Mouse (Mus musculus): ENCODE results near the gene Gpr142. TPM values are rescaled to one million over a fixed set of nuclear protein-coding genes. Genes with fewer than 3 reads are reported as not detected.

The Gpr142 gene
- not detected in 2 replicates for polyA plus RNA-seq (2016; fragmentation: Nextera tagmentation; extraction: Ambion mirVana)

DNA sequence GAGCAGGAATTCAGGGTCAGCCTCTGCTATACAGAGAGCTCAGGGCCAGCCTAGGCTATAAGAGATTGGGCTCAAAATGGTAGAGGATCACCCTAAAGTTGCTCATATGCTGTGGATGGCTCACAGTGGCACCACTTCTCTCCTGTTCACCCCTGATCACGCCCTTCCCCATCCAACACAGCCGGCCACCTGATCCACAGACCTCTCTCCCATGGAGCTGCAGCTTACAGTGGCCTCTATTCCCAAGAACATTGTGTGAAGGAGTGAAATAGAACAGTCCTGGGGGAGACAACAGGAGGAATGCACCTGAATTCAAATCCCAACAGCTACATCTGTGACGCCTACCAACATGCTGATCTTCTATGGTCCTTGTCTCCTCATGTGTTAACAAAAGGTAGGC lies at the start of gene Gpr142:
Gpr142 (plus strand) TSS at position 301 of the 400 bp plus-strand sequence.
- Histone ChIP-seq H3K27ac (no peak within 1 kb of the TSS), H3K36me3 (no peaks in the 10 kb centered on the region), H3K4me1 (peaks cover 22% of the 10 kb centered on the region), H3K4me2 (replicated peaks) (no peak within 1 kb of the TSS), H3K9ac (no peak within 1 kb of the TSS), H3K27me3 (peaks cover 14% of the 10 kb centered on the region), H3K4me3 (no peak within 1 kb of the TSS), H3K9me3 (no peaks in the 10 kb centered on the region)
- ATAC-seq (ENCODE audit: insufficient number of reproducible peaks, insufficient read depth, low FRiP score, low TSS enrichment): no peak
- WGBS: 92% methylated on average over 3 of the region's 3 CpGs

- H3K27ac ChIP-seq: no peak within 1 kb of the TSS
Observed at GRCm38 (mm10) chr11:114764820-114765818, 33.6 kb upstream of the Gpr142 start, which contains the start of gene Kif19a. Gene Kif19a (plus strand): TSS chr11:114765388.

DNA sequence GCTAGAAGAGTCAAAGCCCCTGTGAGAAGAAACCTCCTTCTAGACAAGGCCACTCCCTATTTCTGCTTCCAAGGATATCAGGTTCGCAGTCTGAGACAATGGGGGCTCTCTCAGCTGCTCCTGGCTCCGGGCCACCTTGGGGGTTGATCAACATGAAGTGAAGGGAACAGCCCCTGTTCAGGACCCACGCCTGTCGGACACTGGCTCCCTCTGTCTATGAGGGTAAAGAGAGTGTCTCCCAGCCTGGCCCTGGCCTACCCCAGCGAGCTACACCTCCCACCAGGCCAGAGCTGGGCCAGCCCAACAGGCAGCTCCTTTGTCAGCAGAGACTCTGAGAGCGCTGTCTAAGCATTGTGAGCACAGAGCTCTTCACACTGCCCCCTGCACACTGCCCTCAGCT lies 28.8 kb upstream of the Gpr142 start:
- WGBS: 25% methylated on average over 6 of the region's 6 CpGs
- Histone ChIP-seq H3K4me2 (replicated peaks) (no peak overlapping the region), H3K4me1 (peaks cover 11% of the 10 kb centered on the region; the same call in 1 of the 2 replicates), H3K27me3 (peaks cover 21% of the 10 kb centered on the region), H3K9me3 (no peaks in the 10 kb centered on the region), H3K27ac (peak overlapping the region; percentile 66), H3K36me3 (no peaks in the 10 kb centered on the region), H3K4me3 (no peak overlapping the region), H3K9ac (no peak overlapping the region)
- ATAC-seq (ENCODE audit: insufficient number of reproducible peaks, insufficient read depth, low FRiP score, low TSS enrichment): peak; percentile 19; the same call in 1 of the 2 replicates

More at GRCm38 (mm10) chr11:114764820-114765818, 33.6 kb upstream of the Gpr142 start, which contains the start of gene Kif19a:
- WGBS: 3% methylated on average over 50 of the region's 51 CpGs
- Histone ChIP-seq H3K4me1 (peaks cover 10% of the 10 kb centered on the region; the same call in 1 of the 2 replicates), H3K27me3 (peaks cover 21% of the 10 kb centered on the region), H3K9ac (peak within 1 kb of the TSS; percentile 20; the same call in 1 of the 2 replicates), H3K36me3 (no peaks in the 10 kb centered on the region), H3K9me3 (no peaks in the 10 kb centered on the region), H3K4me3 (peak within 1 kb of the TSS; percentile 47), H3K4me2 (replicated peaks) (peak within 1 kb of the TSS; percentile 85)
- ATAC-seq (ENCODE audit: insufficient number of reproducible peaks, insufficient read depth, low FRiP score, low TSS enrichment): no peak

GRCm38 (mm10) chr11:114771896-114772295 lies 26.8 kb upstream of the Gpr142 start:
- no peak overlapping the region for H3K4me3 ChIP-seq
- no peak overlapping the region for H3K9ac ChIP-seq
- WGBS: 56% methylated on average over 2 of the region's 2 CpGs

GRCm38 (mm10) chr11:114780076-114780475 lies 18.6 kb upstream of the Gpr142 start:
- Histone ChIP-seq H3K4me2 (replicated peaks) (no peak overlapping the region), H3K4me3 (no peak overlapping the region), H3K27me3 (peaks cover 15% of the 10 kb centered on the region), H3K4me1 (no peaks in the 10 kb centered on the region), H3K36me3 (no peaks in the 10 kb centered on the region), H3K9ac (no peak overlapping the region), H3K27ac (no peak overlapping the region), H3K9me3 (no peaks in the 10 kb centered on the region)
- no peak for ATAC-seq (ENCODE audit: insufficient number of reproducible peaks, insufficient read depth, low FRiP score, low TSS enrichment)
- WGBS: 51% methylated on average over 9 of the region's 9 CpGs

More at GRCm38 (mm10) chr11:114771896-114772295, 26.8 kb upstream of the Gpr142 start:
- ATAC-seq (ENCODE audit: insufficient number of reproducible peaks, insufficient read depth, low FRiP score, low TSS enrichment): no peak
- Histone ChIP-seq H3K4me1 (peaks cover 5% of the 10 kb centered on the region; the same call in 1 of the 2 replicates), H3K27ac (no peak overlapping the region), H3K27me3 (peaks cover 4% of the 10 kb centered on the region), H3K36me3 (no peaks in the 10 kb centered on the region), H3K9me3 (no peaks in the 10 kb centered on the region), H3K4me2 (replicated peaks) (no peak overlapping the region)

- no peak for ATAC-seq (ENCODE audit: insufficient number of reproducible peaks, insufficient read depth, low FRiP score, low TSS enrichment)
- Histone ChIP-seq H3K36me3 (no peaks in the 10 kb centered on the region), H3K4me1 (peaks cover 10% of the 10 kb centered on the region), H3K9ac (no peak overlapping the region; the same call in 1 of the 2 replicates), H3K27me3 (peaks cover 67% of the 10 kb centered on the region), H3K4me3 (peak overlapping the region; percentile 31), H3K27ac (no peak overlapping the region), H3K9me3 (no peaks in the 10 kb centered on the region), H3K4me2 (replicated peaks) (peak overlapping the region; percentile 51)
- 51% methylated on average over 10 of the region's 10 CpGs for WGBS
Observed at GRCm38 (mm10) chr11:114785892-114786291, 12.8 kb upstream of the Gpr142 start.

DNA sequence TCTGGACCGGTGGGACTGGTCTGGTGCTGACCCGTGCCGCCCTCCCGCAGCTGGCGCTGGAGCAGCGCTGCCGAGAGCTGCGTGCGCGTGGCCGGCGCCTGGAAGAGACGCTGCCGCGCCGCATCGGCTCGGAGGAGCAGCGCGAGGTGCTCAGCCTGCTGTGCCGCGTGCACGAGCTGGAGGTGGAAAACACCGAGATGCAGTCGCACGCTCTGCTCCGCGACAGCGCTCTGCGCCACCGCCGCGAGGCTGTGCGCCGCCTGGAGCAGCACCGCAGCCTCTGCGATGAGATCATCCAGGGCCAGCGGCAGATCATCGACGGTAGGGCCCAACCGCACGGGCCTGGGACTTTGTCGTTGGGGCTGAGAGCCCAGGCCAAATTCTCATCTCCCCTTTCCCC lies 12.4 kb upstream of the Gpr142 start:
- ATAC-seq (ENCODE audit: insufficient number of reproducible peaks, insufficient read depth, low FRiP score, low TSS enrichment): 0 out of 2 replicates have a peak, but pooled peaks have one; percentile 29

DNA sequence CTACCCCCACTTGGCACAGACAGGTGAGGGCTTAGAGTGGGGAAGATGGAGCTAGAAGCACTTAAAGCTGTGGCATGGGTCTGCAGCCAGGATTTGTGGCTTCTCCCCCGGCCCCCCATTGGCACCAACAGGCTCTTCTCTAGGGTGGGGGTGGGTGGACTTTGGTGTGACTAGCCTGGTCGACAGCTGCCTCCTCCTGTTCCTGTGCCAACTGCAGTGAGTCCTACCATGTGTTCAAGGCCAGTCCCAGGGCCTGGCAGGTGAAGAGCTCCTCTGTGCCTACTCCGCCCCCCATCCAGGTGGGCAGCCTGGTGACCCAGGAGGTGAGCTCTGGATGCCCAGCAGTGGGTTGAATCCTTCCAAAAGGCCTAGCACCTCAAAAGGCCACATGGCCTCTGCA lies 11.1 kb upstream of the Gpr142 start:
- Histone ChIP-seq H3K27me3 (peaks cover 84% of the 10 kb centered on the region), H3K36me3 (no peaks in the 10 kb centered on the region), H3K9me3 (no peaks in the 10 kb centered on the region), H3K4me1 (peaks cover 25% of the 10 kb centered on the region), H3K27ac (no peak overlapping the region), H3K9ac (no peak overlapping the region), H3K4me3 (no peak overlapping the region), H3K4me2 (replicated peaks) (no peak overlapping the region)
- ATAC-seq (ENCODE audit: insufficient number of reproducible peaks, insufficient read depth, low FRiP score, low TSS enrichment): no peak
- WGBS: 77% methylated on average over 3 of the region's 3 CpGs

More for the DNA sequence above, 12.4 kb upstream of the Gpr142 start:
- no peaks in the 10 kb centered on the region for H3K9me3 ChIP-seq
- 2% methylated on average over 43 of the region's 43 CpGs for WGBS
- peak overlapping the region; percentile 31 for H3K4me3 ChIP-seq
- peaks cover 71% of the 10 kb centered on the region for H3K27me3 ChIP-seq
- H3K27ac ChIP-seq: no peak overlapping the region
- H3K4me1 ChIP-seq: peaks cover 14% of the 10 kb centered on the region
- no peaks in the 10 kb centered on the region for H3K36me3 ChIP-seq
- peak overlapping the region; percentile 51 for H3K4me2 ChIP-seq (replicated peaks)
- H3K9ac ChIP-seq: no peak overlapping the region; the same call in none of the 2 replicates

DNA sequence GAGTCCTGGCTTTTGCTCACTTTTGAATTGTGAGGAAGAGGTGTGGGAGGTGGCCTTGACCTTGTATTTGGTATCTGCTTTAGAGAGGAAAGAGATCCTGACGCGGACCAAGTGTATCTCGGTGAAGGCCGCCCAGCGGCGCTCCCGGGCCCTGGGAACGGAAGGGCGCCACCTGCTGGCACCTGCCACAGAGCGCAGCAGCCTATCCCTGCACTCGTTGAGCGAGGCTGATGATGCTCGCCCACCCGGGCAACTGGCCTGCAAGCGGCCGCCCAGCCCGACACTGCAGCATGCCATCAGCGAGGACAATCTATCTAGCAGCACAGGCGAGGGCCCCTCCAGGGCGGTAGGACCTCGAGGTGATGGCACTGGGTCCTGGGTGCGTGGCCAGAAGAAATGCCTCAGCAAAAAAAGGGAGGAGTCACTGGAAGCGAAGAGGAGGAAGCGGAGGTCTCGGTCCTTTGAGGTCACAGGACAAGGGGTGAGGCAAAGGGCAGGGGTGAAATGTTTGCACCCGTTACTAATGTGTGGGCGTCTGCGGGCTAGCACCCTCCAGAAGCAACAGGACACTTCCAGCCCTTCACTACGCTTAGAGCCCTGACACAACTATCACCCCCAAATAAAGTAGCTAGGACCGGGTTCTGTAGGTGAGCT lies 9.5 kb upstream of the Gpr142 start:
- no peak overlapping the region for H3K4me3 ChIP-seq
- H3K4me2 ChIP-seq (replicated peaks): peak overlapping the region; percentile 44
- H3K9me3 ChIP-seq: no peaks in the 10 kb centered on the region
- no peak overlapping the region for H3K9ac ChIP-seq
- H3K27me3 ChIP-seq: peaks cover 99% of the 10 kb centered on the region
- WGBS: 8% methylated on average over 30 of the region's 30 CpGs
- H3K4me1 ChIP-seq: peaks cover 25% of the 10 kb centered on the region
- H3K36me3 ChIP-seq: no peaks in the 10 kb centered on the region
- no peak overlapping the region for H3K27ac ChIP-seq
- ATAC-seq (ENCODE audit: insufficient number of reproducible peaks, insufficient read depth, low FRiP score, low TSS enrichment): no peak

DNA sequence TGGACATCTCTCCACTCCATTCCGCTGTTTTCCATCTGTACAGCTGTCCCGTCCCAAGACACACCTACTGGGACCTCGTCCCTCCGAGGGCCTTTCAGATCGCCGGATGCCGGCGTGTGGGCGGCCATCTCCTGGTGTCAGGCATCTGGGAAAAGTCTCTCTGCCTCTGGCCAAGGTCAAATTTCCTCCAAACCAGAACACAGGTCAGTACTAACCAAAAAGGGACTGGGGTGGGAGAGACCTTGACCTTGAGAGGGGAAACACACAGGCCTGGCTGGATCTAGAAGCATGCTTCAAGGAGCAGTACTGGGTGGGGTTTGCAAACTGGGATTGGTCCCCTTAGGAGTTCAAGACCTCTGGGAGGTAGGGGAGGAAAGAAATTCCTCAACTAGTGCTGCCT lies 9.0 kb upstream of the Gpr142 start:
- WGBS: 55% methylated on average over 9 of the region's 9 CpGs
- Histone ChIP-seq H3K27me3 (peaks cover 99% of the 10 kb centered on the region), H3K27ac (no peak overlapping the region), H3K4me2 (replicated peaks) (no peak overlapping the region), H3K9ac (no peak overlapping the region), H3K9me3 (no peaks in the 10 kb centered on the region), H3K4me3 (no peak overlapping the region), H3K36me3 (no peaks in the 10 kb centered on the region), H3K4me1 (peaks cover 26% of the 10 kb centered on the region)
- no peak for ATAC-seq (ENCODE audit: insufficient number of reproducible peaks, insufficient read depth, low FRiP score, low TSS enrichment)

DNA sequence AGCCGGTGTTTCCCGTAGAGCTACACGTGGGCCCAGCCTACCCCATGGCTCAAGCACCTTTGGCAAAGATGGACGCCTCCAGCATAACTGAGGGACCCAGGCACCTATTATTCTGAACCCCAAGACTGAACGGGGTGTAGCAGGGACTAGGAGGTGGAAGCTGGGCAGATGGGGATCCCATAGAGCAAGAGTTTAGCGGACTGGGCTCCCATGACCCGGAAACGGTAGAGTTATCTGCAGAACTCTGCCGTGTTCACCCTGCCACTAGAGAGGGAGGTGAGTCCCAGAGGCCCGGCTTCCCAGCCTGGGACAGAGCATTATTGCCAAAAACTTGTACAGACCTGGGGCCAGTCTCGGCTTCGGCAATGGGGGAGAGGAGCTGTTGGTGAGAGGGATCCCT lies 8.6 kb upstream of the Gpr142 start:
- Histone ChIP-seq H3K4me3 (no peak overlapping the region), H3K36me3 (no peaks in the 10 kb centered on the region), H3K27me3 (peaks cover 95% of the 10 kb centered on the region), H3K4me2 (replicated peaks) (no peak overlapping the region), H3K9ac (no peak overlapping the region), H3K9me3 (no peaks in the 10 kb centered on the region), H3K27ac (no peak overlapping the region), H3K4me1 (peaks cover 31% of the 10 kb centered on the region)
- 65% methylated on average over 12 of the region's 12 CpGs for WGBS
- no peak for ATAC-seq (ENCODE audit: insufficient number of reproducible peaks, insufficient read depth, low FRiP score, low TSS enrichment)
